Mouse (Mus musculus) urinary bladder, postnatal 25 days (tissue): Measurements from ENCODE around the gene Usp54.

Experiments
- DNase-seq: peaks from one replicate; pipeline ENCODE4 v3.0.0; 2022; ENCODE audit warnings: low spot score

The Usp54 gene

DNA sequence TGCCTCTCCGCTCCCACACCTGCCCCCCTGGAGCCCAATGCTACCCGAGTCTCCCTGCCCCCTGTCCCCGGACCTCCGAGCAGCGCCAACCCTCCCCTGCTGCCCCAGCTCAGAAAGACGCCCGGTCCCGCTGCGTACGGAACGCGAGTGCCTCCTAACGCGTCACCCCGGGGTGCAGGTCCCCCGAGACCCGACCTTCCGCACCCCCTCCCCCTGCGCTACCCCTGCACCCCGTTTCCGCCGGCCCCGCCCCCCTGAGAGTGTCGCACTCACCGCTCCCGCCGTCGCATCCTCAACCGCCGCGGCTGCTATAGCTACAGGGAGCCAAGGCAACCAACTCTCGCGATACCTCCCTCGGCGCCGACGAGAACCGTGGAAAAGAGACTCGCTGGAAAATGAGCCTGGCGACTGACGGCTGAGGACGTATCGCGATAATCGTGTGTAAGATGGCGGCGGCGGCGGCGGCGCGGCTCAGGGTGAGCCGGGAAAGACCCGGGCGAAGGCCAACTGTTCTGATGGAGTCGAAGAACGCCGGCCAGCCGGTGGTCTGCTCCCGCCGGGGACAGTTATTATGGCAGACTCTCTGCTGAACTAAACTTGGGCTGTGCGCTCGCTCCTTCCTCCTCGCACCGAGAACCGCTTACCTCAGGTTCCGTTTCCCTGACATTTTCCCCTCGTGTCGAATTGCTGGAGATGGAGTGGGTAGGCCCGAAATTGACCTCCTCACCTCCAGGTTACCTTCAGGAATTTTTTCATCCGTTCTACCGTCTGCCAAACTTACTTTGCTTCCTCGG, at the start of gene Usp54:
TSS of gene Usp54 (minus strand) at position 420 of the 794 bp plus-strand sequence.
- DNase-seq: peak; percentile 98

DNA sequence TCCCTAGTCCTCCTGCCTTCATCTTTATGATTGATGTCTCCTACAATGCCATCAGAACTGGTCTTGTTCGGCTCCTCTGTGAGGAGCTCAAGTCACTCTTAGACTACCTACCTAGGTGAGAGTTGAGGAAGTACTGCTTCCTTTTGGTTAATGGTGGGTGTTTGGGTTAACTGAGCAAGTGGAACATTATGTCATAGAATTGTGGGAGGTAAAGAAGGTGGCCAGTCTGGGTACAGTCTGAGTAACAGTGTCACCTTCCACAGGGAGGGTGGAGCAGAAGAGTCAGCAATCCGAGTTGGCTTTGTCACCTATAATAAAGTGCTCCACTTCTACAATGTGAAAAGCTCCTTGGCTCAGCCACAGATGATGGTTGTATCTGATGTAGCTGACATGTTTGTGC, 48.1 kb upstream of the Usp54 start:
- no peak for DNase-seq

DNA sequence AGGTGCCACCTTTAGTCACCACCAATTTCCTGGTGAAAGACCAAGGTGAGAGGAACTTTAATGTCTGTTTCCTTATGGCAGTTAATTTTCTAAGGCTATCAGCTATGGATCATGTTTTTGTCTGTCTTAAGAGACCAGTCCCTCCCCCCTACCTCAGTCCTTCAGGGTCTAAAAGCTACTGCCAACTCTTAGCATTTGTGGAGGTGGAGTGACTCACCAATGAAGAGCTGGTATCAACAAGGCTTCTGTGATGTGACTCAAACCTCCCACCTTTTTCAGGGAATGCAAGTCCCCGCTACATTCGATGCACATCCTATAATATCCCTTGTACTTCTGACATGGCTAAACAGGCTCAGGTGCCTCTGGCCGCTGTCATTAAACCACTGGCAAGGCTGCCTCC, 45.7 kb upstream of the Usp54 start:
- DNase-seq: no peak

DNA sequence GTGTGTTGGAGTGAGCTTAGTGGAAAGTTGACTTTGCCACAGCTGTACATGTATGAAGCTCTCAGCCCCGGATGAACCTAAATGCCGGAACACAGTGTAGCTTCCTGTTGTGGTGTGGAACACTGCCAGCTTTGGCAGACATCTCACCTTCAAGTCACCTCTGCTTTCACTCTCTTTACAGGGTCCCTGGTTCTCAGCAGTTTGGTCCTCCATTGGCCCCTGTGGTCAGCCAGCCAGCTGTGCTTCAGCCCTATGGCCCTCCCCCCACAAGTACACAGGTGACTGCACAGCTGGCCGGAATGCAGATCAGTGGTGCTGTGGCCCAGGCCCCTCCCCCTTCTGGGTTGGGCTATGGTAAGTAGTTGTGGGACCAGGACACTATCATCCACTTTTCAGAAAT, 41.6 kb upstream of the Usp54 start:
- no peak for DNase-seq

DNA sequence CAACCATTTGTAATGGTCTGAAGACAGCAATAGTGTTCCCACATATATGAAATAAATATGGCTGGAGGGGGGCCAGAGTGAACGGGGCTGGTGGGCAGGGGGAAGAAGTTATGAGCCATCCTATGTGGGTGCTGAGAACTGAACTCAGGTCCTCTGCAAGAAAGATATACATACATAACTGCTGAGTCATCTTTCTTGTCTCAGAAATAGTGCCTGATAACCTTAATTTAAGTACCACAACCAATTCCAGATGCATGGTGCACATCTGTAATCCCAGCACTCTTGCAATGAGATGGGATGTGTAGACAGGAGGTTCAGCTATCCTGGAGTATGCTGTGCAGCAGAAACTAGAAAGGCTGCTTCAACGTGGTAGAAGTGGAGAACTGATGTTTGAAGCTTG, 40.9 kb upstream of the Usp54 start:
- DNase-seq: no peak

DNA sequence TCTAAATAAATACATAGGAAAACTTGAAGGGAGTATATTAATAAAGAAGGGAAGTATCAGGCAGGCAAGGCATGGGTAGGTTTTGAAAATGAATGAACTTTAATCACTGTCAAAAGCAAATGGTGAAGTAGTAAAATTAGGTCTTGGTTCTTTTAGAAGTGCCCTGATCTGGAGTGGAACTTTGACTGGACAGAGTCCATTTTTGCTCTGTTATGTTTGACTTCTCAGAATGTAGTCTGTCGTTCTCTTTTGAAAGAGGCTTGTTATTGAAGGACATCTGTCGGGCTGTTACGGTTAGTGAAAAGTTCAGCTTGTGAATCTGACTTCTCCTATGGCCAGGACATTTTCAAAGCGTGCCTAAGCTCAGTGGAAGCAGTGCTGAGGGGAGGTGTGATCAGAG, 37.0 kb upstream of the Usp54 start:
- no peak for DNase-seq

DNA sequence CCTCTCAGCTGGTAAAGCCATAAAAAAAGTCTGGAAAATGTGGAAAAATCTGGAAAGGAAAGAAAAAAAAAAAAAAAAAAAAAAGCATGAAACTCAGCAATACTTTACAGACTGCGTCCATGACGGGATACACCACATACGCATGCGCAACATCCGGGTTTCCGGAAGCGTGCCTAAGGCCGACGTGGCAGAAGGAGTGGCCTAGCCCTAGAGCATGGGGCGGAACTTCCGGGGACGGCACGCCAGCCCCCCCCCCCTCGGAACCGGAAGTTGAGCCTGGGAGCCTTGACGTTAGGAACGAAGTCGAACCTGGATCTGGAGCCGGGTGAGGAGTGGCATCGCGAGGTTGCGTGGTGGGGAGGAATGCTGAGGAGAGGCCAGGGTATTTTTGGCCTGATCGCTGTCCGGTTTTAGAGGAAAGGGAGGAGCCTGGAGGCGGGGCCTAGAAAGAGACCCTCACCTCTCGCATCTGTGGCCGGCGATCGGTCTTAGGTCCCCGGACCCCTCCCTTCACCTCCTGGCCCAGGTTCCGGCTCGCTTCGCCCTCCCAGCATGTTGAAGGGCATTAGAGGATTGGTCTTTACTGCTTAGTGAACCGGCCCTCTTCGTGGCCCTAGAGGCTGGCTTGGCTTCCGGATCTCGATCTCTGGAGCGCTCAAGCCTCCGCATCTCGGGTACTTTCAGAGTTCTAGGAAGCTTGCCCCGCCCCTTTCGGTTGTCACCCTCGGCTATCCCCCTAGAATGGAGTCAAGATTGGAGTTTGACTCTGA, 33.4 kb upstream of the Usp54 start, which contains the start of gene Sec24c:
TSS of gene Sec24c (plus strand) at position 245 of the 770 bp plus-strand sequence.
- peak; percentile 100 for DNase-seq

DNA sequence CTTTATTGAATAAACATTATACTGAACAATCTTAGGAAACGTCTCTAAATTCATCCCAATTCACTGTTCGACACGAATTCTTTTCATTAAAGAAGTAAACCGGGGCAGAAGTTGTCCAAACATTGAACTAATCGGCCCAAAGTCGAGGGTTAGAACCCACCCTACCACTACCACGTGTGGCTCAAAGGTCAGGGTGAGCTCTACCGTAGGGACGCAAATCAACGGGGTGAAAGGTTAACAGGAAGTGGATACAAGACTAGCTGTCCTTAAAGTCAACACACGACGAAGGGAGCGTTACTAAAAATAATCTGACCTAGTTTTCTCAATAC, 32.8 kb upstream of the Usp54 start:
- peak; percentile 34 for DNase-seq

DNA sequence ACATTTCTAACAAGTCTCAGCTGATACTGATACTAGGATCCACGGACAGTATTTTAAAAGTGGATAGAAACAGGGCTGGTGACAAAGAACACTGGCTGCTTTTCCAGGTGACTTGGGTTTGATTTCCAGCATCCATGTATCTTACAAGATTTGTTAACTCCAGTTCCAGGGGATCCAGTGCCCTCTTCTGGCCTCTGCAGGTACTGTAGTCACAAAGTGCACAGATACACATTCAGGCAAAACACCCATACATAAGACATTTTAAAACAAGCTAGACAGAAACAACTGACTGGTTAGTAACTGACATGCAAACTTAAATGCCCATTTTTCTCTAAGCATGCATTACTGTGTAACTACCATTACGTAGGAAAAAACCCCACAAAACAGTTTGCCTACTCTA, 32.1 kb upstream of the Usp54 start:
- no peak for DNase-seq

DNA sequence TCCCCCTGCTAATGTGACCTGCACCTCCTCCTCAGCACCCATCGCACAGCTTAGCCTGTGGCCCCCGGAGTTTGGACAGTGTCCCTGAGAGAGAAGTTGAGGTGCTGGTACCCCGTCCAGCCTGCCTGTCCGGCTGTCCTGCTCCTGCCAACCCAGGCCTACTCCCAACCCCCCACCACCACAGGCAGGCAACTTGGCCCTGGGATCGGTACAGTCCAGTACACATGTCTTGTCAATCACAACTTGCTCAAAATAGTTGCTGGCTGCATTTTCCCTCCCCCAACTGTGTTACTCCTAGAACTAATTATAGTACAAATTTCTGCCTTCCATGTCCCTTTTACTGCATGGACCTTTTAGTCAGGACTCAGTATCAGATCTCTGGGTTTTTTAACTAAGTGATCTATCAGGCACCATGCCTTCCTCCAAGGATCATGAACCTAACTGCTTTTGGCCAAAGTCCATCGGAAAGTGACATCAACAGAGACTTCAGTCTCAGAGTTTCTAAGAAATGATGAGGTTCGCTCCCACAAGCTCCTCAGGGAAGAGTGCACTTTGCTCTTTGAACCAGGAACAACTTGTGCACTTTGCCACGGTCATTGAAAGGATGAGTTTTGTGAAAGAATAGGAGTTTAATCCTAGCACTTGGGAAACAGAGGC, 27.4 kb upstream of the Usp54 start, which contains the start of gene Synpo2l:
TSS of gene Synpo2l (minus strand) at position 201 of the 657 bp plus-strand sequence.
- no peak for DNase-seq

DNA sequence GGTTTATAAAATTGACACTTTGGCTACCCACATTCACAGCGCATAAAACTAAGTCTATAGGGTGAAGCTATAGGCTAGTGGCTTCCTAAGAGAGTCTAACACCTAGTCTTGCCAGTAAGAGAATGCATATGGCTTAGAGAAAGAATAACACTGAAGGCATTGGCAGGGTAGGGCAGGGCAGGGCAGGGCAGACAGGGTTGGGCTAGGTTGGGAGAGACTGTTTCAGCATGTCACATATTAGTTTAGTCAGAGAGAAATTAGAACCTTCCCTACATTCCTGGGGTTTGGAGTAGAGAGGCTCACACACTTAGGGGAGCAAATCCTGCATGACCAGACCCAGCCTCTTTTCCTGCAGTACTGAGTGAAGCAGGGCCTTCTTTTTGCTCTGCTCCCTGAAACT, 26.6 kb upstream of the Usp54 start:
- DNase-seq: no peak

DNA sequence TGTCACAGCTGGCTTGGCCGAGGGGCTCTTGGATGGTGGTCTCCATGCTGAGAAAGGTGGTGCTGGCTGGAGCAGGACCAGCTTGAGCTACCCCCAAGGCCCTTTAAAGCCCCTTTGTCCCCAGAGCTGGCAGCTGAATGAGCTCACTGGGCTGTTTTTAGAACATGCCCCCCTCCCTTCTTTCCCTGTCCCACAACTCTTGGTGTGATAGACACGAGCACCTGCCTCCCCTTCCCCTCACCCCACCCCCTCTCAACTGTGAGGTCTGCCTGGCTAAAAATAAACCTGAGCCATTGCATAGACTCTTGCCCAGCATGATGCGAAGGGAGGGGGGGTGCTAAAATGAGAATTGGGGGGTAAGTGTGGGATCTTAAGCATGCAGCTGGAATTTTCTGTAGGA, 23.6 kb upstream of the Usp54 start:
- DNase-seq: no peak

DNA sequence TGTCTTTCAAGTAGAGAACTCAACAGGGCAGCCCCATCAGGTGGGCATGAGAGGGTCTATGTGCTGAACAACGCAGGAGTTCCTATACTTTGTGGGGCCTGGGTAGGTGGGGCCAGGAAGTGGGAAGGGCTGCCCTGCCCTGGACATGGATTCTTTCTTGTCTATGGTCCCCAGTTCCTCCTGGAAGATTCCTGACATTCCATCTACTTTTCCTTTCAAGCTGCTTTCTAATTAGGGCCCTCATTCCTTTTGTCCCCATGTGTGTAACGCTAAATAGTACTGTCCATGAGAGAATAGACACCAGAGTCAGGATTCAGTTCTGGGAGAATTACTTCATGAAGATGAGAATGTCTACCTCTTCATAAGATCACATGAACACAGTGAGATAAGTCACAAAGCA, 22.7 kb upstream of the Usp54 start:
- DNase-seq: no peak

DNA sequence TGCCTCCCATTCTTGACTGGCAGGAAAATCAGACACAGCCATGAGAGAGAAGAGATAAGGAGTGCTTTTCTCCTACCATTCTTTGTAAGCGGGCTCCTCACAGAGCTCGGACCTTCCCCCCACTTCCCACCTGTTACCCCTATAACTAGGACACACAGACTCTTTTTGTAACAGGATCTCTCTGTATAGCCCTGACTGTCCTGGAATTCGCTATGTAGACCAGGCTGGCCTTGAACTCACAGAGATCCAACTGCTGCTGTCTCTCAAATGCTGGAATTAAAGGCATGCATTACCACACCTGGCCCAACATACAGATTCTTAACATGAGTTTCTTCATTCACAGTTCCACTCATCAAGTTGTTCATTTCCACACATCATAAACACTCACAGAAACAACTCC, 21.9 kb upstream of the Usp54 start:
- no peak for DNase-seq

DNA sequence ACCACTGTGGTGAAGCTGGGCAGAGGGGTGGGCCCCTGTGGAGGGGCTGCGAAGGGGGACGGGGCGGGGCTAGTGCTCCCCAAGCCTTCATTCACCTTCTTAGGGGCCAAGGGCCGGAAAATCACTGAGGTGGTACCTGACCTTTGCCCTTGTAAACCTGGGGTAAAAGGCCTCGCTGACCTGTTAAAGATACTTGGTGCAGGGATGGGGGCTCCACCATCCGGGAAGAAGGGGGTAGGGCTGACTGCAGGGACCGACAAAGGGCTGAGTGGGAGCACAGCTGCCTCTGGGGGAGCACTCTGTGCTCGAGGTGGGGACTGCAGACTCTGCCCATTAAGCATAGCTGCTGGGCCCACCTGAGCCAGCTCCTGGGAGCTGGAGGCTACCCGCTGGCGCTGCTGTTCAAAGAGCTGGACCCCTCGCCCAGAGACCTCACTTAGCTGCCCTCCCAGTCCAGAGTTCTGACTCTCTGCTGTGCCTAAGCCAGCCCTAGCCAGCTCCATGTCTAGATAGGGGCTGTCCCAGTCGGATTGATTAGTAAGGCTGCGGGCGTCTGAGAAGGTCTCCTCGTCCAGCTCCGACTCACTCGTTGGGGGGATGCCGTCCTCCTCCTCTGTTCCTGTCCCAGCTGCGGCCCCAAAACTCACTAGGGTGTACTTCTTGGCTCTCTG, 20.9 kb upstream of the Usp54 start:
- no peak for DNase-seq

DNA sequence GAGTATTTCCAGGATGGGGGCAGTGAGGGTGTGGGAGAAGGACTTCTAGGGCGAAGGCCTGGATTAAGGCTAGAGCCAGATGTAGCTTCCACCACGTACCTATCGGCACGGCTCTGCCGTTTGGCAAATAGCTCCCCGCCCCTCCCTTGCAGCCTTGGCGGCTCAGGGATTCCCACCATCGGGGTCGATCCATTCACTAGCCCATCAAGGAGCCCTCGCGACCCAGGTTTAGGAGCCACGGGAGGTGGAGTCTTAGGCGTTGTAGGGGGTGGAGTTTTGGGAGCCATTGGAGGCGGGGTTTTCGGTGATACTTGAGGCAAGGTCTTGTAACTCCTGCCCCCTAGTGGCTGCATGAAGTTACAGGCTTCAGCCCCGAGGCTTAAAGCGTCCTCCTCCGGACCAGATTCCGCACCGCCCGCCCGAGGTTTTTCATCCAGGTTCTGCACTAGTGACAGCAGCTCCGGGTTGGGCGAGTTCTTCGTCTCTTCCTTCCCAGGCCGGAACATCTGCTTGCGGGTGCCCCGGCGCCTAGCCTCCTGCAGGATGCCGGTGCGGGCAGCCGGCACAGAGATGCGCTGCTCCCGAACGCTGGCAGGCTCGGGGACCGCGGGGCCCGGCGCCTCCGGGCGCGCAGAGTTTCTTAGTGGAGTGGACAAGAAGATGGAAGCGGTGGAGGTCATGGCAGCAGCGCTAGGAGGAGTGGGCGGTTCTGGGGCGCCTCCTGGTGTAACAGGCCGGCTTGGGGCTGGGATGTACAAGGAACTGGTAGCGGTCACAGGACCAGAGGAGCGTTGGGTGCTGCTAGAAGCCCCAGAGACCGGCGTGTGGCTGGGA, 20.2 kb upstream of the Usp54 start:
- peak; percentile 90 for DNase-seq

DNA sequence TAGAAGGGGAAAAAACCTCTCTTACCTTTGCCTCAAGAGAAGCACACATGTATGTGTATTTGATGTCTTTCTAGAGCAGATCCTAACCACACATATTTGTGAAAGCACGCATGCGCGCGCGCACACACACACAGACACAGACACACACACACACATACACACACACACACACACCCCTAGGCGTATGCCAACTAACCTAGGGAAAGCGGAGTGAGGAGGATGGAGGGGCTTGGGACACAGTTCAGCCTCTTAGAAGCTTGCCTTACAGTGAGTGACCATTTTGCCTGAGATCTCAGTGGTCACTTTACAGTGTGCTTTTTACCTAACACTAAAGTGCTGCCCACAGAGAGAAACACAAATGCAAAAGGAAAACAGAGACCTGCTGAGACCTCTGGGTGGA, 18.8 kb upstream of the Usp54 start:
- DNase-seq: no peak

DNA sequence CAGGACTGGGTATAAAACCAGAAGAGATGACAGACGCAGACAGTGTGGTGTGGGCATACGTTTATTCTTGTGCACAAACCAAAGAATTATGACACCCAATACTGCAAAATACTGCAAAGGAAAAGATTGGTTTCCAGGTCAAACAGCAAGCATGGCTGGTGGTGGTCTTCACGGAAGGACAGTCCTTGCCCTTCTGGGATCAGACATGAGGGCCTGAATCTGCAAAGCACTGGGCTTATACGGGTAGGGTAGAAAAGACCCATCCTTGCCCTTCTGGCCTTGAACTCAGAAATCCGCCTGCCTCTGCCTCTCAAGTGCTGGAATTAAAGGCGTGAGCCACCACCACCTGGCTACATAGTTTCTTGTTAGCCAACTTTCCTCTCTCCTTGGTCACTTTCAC, 18.0 kb upstream of the Usp54 start:
- no peak for DNase-seq

DNA sequence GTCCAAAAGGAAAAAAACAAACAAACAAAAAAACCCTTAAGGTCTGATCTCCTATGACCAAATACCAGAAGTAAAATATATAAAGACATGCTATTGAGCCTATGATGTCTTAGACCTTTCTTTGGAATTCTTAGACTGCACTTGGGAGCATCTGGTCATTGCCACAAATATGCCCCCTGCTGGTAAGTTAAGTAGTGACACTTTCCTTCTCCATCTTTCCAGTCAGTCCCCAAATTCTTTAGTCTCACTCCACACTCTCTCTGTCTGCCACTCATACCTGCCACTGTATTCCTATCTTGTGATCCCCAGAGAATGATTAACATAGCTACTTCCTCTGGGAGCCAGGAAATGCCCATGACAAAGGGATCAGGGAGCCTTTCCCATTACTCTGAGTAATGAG, 17.5 kb upstream of the Usp54 start:
- peak; percentile 36 for DNase-seq

DNA sequence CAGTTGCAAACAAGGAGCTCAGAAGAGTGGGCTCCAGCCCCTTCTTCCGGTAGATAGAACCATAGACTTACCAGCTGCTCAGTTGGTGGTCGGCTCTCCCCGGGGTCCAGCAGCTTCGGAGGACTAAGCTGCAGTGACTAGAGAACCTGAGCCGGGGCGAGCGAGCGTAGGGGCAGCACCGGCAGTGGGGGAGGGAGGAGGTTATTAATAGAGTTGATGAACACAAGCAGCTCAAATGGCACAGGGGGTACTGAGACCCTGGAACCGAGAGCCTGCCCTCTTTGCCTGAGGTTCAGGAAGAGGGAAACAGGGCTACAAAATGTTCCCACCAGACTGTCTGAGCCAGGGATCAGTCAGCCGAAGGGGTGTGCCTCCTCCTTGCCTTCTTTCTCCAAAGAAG, 15.5 kb upstream of the Usp54 start, which contains the start of gene Myoz1:
TSS of gene Myoz1 (minus strand) at position 180 of the 400 bp plus-strand sequence.
- DNase-seq: no peak

DNA sequence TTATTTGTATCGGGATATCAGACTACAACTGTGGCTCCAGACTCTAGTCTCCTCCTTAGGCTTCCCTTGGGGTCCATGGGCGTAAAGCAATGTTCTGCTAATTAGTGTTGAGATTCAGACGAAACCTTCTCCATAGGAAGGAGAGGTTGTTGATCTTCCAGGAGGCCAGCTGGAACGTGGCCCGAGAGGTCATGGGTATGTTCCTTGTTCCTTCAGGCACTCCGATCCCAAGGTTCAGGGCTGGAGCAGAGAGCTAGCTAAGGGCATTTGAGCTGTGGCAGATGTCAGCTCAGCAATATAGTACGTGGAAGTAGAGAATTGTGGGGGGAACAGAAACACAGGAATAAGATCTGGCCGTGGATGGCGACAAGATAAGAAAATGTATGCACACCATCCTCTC, 14.9 kb upstream of the Usp54 start:
- DNase-seq: no peak
